Mouse (Mus musculus) Muller cell, postnatal 12 days (primary cell): ENCODE measurements at regions not wholly inside any gene's neighbourhood (a gene's known extent, or its start where the extent isn't known, plus 50 kb on each side); places are given as distances from the start of the nearest gene placed in this dataset.
A peak's percentile ranks its signal among the peaks of the same experiment; 100 is the strongest.
"Not testable (repeated sequence)": the region's sequence is repeated elsewhere in the genome, so short reads cannot be mapped to it uniquely, and the experiment has no call there.

ENCODE experiments used
- DNase-seq: peaks from one replicate; pipeline ENCODE4 v3.0.0-alpha.2; 2015; ENCODE audit errors: inconsistent ontology term

- DNase-seq, result no peak
These were observed 116.5 kb upstream of the Teddm2 start for GRCm38 (mm10) chr1:154016516-154016915.

- no peak for DNase-seq
These were observed 118.2 kb upstream of the Teddm2 start for GRCm38 (mm10) chr1:154018241-154018640.

GRCm38 (mm10) chr1:154024301-154024700 lies 124.3 kb upstream of the Teddm2 start:
- DNase-seq, result no peak

- DNase-seq, result no peak
These were observed 127.3 kb upstream of the Teddm2 start for GRCm38 (mm10) chr1:154027303-154027702.

- DNase-seq, result no peak
These were observed 129.8 kb upstream of the Teddm2 start for GRCm38 (mm10) chr1:154029826-154030225.

GRCm38 (mm10) chr1:154032669-154033099 lies 132.7 kb upstream of the Teddm2 start:
- DNase-seq, result peak; percentile 72

GRCm38 (mm10) chr1:154033958-154034606 lies 134.1 kb upstream of the Teddm2 start:
- DNase-seq, result no peak

- no peak for DNase-seq
These were observed 136.8 kb upstream of the Teddm2 start for GRCm38 (mm10) chr1:154036729-154037270.

- no peak for DNase-seq
These were observed 138.2 kb upstream of the Teddm2 start for GRCm38 (mm10) chr1:154038241-154038640.

GRCm38 (mm10) chr1:154040907-154041306 lies 140.9 kb upstream of the Teddm2 start:
- DNase-seq, result no peak

- DNase-seq, result no peak
These were observed 142.9 kb upstream of the Teddm2 start for GRCm38 (mm10) chr1:154042956-154043355.

- DNase-seq, result no peak
These were observed 144.7 kb upstream of the Teddm2 start for GRCm38 (mm10) chr1:154044712-154045111.

- DNase-seq, result no peak
These were observed 145.9 kb upstream of the Teddm2 start for GRCm38 (mm10) chr1:154045951-154046350.

- DNase-seq, result peak; percentile 75
These were observed 147.3 kb upstream of the Zfp648 start for GRCm38 (mm10) chr1:154053641-154054040.

- DNase-seq, result no peak
These were observed 146.1 kb upstream of the Zfp648 start for GRCm38 (mm10) chr1:154054874-154055273.

GRCm38 (mm10) chr1:154061397-154061796 lies 139.6 kb upstream of the Zfp648 start:
- not testable (repeated sequence) for DNase-seq

GRCm38 (mm10) chr1:154061851-154062250 lies 139.1 kb upstream of the Zfp648 start:
- peak; percentile 22 for DNase-seq

- DNase-seq, result no peak
These were observed 138.3 kb upstream of the Zfp648 start for GRCm38 (mm10) chr1:154062666-154063065.

- no peak for DNase-seq
These were observed 136.4 kb upstream of the Zfp648 start for GRCm38 (mm10) chr1:154064633-154065032.

GRCm38 (mm10) chr1:154065336-154066329 lies 135.4 kb upstream of the Zfp648 start:
- peak; percentile 70 for DNase-seq

- no peak for DNase-seq
These were observed 133.1 kb upstream of the Zfp648 start for GRCm38 (mm10) chr1:154067856-154068255.

- DNase-seq, result no peak
These were observed 126.7 kb upstream of the Zfp648 start for GRCm38 (mm10) chr1:154074270-154074669.
